Mouse (Mus musculus): ENCODE measurements around the gene Rpl3.
A peak's percentile ranks its signal among the peaks of the same experiment; 100 is the strongest.

Gene Rpl3

DNA sequence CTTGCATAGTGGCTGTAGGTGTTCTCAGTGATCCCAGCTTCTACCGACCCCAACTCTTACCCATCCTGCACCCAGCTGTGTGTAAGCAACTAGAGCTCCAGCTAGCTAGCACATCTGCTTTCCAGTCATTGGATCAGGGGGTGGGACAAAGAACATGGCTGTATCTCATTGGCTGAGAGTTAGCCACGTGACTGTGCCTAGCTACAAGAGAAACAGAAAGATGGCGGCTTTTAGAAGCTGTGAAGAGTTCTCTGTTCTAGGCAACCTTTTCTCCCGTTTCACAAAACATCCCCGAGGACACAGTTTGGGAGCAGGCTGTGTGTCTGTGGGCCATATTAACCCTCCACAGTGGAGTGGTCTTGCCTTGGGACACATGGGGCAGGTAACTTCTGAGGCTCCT, 23.6 kb upstream of the Rpl3 start:
- DNase-seq (ENCODE audit: low read depth, low spot score) = peak; percentile 95

DNA sequence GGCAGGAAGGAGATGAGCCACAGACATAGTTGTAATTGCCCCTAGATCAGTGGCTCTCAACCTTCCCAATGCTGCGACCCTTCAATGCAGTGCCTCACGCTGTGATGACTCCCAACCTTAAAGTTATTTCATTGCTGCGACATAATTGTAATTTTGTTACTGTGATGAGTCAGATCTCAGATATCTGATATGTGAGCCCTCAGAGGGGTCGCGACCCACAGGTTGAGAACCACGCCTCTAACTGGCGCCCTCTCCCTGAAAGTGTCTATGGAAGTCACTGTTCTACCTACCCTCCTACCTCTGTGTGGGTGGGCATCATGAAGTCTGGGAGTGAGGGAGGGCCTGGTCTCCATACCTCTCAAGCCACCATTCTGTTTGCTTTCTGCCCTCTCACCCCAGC, 22.7 kb upstream of the Rpl3 start:
- DNase-seq (ENCODE audit: low read depth, low spot score) = no peak

- DNase-seq (ENCODE audit: low read depth, low spot score) = peak; percentile 75
Measured at GRCm38 (mm10) chr15:80112499-80112898, 20.8 kb upstream of the Rpl3 start.

- no peak for DNase-seq (ENCODE audit: low read depth, low spot score)
Measured at GRCm38 (mm10) chr15:80111436-80111835, 19.8 kb upstream of the Rpl3 start.

DNA sequence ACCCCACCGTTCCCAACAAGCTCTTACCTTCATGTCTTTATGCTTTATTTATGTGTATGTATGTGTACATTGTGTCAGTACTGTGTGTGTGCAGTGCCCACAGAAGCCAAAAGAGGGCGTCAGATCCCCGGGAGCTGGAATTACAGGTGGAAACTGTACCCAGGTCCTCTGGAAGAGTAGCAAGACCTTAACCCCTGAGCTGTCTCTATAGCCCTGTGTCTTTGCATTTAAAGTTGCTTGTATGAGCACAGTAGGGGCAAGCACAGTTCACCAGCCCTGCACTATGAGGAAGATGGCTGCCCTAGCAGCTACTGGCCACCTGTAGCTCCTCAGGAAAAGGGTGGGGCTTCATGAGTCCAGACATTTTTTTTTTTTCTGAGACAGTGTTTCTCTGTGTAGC, 15.9 kb upstream of the Rpl3 start:
- peak; percentile 75 for DNase-seq (ENCODE audit: low read depth, low spot score)

DNA sequence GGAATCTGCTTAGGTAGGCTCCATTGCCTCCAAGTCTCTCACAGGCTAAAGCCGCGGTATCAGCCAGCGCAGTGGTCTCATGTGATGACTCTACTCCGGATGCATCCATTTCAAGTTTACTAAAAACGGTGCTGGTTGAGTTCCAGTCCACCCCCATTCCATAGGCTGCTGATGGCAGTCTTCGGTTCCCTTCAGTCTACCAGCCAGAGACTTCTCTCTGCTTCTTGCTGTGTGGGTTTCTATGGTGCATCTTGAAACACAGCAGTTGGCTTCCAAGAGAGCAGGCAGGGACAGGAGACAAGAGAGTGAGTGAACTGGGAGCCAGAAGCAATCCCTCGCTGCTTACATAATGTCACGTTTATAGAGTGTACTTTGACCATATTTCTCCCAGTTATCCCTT, 15.5 kb upstream of the Rpl3 start:
- no peak for DNase-seq (ENCODE audit: low read depth, low spot score)

GRCm38 (mm10) chr15:80105490-80106410, 14.1 kb upstream of the Rpl3 start:
- peak; percentile 69 for DNase-seq (ENCODE audit: low read depth, low spot score)

- no peak for DNase-seq (ENCODE audit: low read depth, low spot score)
Measured at GRCm38 (mm10) chr15:80102495-80102894, 10.8 kb upstream of the Rpl3 start.

GRCm38 (mm10) chr15:80101503-80101902, 9.8 kb upstream of the Rpl3 start:
- no peak for DNase-seq (ENCODE audit: low read depth, low spot score)

GRCm38 (mm10) chr15:80100871-80101270, 9.2 kb upstream of the Rpl3 start:
- DNase-seq (ENCODE audit: low read depth, low spot score) = no peak

GRCm38 (mm10) chr15:80100196-80100595, 8.5 kb upstream of the Rpl3 start:
- DNase-seq (ENCODE audit: low read depth, low spot score) = no peak

DNA sequence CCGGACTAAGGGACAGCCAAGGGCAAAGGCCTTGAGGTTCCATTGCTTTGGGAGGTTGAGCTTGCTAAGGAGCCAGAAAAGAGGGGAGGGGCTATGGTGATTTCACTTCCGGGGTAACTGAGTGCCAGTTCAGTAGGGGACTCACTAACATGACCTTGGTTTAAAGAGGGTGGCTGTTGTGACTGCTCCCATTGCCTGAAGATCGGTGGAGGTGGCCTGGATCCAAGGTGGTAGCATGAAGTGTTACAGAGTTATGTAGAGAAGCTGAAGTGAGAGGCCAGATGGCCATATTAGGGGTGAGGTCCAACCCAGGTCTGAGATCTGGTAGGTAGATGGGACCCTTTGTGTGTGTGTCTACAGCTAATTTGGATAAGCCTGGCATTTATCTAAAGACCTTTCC, 7.8 kb upstream of the Rpl3 start:
- no peak for DNase-seq (ENCODE audit: low read depth, low spot score)

GRCm38 (mm10) chr15:80098809-80099208, 7.1 kb upstream of the Rpl3 start:
- DNase-seq (ENCODE audit: low read depth, low spot score) = no peak

DNA sequence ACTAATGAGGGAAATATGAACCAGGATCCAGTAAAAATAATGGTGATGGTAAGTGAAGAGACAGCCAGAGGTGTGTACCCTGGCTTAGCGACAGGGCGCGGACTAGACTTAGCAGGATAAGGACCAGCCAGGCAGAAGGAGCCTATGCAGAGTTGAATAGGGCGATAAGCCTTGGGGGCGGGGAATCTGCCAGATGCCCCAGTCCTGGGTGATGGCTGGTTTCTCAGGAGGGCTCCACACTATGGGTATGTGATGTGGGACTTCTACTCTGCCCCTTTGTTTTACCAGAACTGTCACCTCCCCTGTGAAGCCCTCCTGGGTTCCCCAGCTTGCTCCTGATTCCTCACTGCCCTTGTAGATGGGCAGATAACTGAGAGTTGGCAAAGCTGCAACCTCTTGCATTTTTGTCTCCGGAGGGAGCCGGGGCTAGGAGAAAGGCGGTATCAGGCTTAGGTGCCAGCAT, 6.4 kb upstream of the Rpl3 start:
- DNase-seq (ENCODE audit: low read depth, low spot score) = no peak

DNA sequence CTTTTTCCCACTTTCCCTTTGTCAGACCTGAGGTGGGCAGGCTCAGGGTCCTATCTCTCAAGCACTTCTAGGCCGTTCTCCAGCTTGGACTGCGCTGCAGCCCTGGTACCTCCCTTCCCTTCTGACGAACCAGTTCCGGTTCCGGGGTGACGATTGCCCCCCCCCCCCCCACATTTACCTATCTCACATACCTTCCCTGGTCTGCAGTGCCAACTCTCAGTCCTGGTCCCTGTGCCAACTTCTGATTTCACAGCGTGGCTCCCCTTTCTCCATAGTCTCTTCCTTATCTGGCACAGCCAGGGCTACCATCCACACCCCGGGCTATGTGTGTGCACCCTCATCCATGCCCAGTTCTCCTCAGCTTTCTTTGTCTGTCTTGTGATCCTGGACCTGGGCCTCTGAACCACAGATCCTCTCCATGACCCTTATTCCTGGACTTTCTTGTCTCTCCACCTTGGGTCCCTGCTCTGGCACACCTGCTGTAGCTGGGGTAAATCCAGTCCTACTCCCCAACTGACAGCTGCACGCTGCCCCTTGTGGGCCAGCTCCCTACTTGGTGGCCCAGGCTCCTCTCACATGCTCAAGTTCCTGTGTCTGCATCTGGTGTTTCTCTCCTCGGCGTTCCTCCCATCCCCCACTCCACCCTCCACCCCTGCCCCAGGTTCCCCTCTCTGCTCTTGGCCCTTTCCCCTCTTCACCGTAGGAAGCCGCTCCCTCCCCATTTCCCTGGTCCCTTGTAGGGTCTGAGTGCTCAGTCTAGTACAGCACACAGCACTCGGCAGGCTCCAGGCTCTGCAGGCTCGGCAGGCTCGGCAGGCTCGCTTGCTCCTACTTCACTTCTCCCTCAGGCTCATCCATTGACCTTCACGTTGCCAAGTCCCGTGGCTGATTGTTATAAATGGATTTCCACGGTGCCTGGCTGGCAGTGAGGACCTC, 5.5 kb upstream of the Rpl3 start:
- DNase-seq (ENCODE audit: low read depth, low spot score) = peak; percentile 61

DNA sequence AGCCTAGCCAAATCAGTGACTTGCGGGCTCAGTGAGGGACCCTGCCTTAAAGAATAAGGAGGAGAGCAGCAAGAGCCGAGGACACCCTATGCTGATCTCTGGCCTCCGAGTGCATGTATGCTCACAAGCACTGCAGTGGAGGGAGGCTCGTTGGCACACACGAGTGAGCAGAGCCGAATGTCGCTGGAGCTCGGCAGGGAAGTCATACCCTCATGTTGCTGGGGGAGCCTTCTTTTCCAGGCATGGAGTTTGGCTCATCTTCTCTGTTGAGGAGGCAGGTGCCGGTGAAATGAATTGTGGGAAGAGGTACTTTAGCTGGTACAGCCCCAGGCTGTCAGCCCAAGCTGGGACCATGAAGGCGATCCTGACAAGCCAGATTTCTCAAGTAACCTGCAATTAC, 4.7 kb upstream of the Rpl3 start:
- no peak for DNase-seq (ENCODE audit: low read depth, low spot score)

GRCm38 (mm10) chr15:80095596-80095995, 3.9 kb upstream of the Rpl3 start:
- DNase-seq (ENCODE audit: low read depth, low spot score) = peak; percentile 62

GRCm38 (mm10) chr15:80094201-80094600, 2.5 kb upstream of the Rpl3 start:
- no peak for DNase-seq (ENCODE audit: low read depth, low spot score)

DNA sequence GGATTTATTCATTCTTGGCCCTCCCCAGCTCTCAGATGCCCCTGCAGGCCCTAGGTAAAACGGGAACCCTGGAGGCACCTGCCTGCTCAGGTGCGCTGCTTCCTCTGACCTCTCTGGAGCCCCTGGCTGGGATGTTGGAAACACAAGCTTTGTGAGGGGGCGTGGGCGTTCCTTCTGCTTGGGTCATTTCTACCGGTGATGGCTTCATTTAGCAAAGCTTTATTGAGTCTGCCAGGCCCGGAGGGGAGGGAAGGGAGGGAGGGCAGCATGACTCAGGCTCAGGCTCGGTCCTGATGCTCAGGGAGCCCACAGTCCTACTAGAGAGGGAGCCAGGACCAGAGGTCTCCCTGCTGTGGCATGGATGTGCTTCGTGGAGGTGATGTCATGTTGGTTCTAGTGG, 931 bp upstream of the Rpl3 start:
- no peak for DNase-seq (ENCODE audit: low read depth, low spot score)

DNA sequence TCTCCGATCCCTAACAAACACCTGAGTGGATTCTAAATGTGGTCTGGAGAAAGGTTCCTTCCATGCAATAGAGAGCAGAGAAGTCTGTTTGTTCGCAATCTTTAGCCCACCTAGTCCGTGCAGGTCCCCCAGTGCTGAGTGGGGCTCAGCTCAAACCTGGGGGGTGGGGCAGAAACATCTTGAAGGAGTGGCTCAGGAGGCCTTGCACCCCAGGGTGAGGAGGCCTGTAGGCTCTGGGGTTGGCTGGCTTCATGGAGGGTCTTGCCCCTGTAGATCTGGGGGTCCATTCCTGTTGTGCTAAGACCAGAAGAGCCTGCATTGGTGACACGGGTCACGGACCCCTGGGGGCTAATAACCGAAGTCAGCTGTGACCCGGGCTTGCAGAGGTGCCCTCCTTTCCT, 373 bp upstream of the Rpl3 start:
- no peak for DNase-seq (ENCODE audit: low read depth, low spot score)

- DNase-seq (ENCODE audit: low read depth, low spot score) = peak; percentile 93
Measured at GRCm38 (mm10) chr15:80090741-80091120, 937 bp downstream of the Rpl3 start.

GRCm38 (mm10) chr15:80090155-80090554, 1.5 kb downstream of the Rpl3 start:
- DNase-seq (ENCODE audit: low read depth, low spot score) = peak; percentile 63
